Mouse (Mus musculus): ENCODE results near the gene Ackr3.

GRCm38 (mm10) chr1:90183602-90184001 lies 20.2 kb upstream of the Ackr3 start:
- no peak for TF ChIP-seq MAFK (IDR thresholded peaks at IDR 0.05; ENCODE audit: insufficient replicate concordance, low read length)
- no peak for TF ChIP-seq POLR2A (IDR thresholded peaks at IDR 0.05; ENCODE audit: low read depth, low read length)
- no peak for TF ChIP-seq EP300 (IDR thresholded peaks at IDR 0.05; ENCODE audit: low read length)
- no peak for TF ChIP-seq UBTF (IDR thresholded peaks at IDR 0.05; ENCODE audit: low read depth, low read length)
- TF ChIP-seq TCF12 (IDR thresholded peaks at IDR 0.05; ENCODE audit: low read depth, low read length), result no peak
- TF ChIP-seq CTCF (conservative IDR thresholded peaks at IDR 0.05 in 1 of 2, IDR thresholded peaks at IDR 0.05 in 1 of 2; ENCODE audit: low read depth in 2 of 2, low read length in 2 of 2), result no peak
- TF ChIP-seq GABPA (IDR thresholded peaks at IDR 0.05; ENCODE audit: insufficient replicate concordance, low read depth, low read length), result no peak
- no peak for TF ChIP-seq MAZ (IDR thresholded peaks at IDR 0.05; ENCODE audit: low read depth, low read length)

Data from CH12.LX (cell line).